Mouse (Mus musculus): ENCODE results near the gene Tasp1. TPM values are rescaled to one million over a fixed set of nuclear protein-coding genes. Genes with fewer than 3 reads are reported as not detected.

Gene Tasp1
- polyA plus RNA-seq, 1 experiment from 2014 or later = 18.1 TPM

Other genes starting within 250 kb of the Tasp1 start
- gene Gm17374, start 85.2 kb upstream of the Tasp1 start, polyA plus RNA-seq (2016; fragmentation: Nextera tagmentation; extraction: Ambion mirVana) = not detected in 2 replicates
- 26.9 and 28.3 TPM in 2 replicates for gene Esf1, start 103.8 kb upstream of the Tasp1 start, polyA plus RNA-seq (2016; fragmentation: Nextera tagmentation; extraction: Ambion mirVana)
- gene Ndufaf5, start 103.8 kb upstream of the Tasp1 start, polyA plus RNA-seq (2016; fragmentation: Nextera tagmentation; extraction: Ambion mirVana) = 26.8 and 29.0 TPM in 2 replicates

All from midbrain, embryonic 10.5 days (tissue).